Mouse (Mus musculus) MEL (cell line): ENCODE measurements around the gene Gm3194. TPM values are rescaled to one million over a fixed set of nuclear protein-coding genes. Genes with fewer than 3 reads are reported as not detected.

Experiments used
- polyA plus RNA-seq, 2 experiments: library from polyadenylated mRNA; stranded (reverse) in 1 of 2; unstranded in 1 of 2; fragments of >175 nt in 1 of 2; fragments of >200 nt in 1 of 2; gene quantifications; 2 replicates each; pipeline versions ENCODE4 v1.2.1 to v1.2.4; 2012; ENCODE audit warnings: low replicate concordance in 2 of 2, low read depth in 1 of 2; ENCODE audit not compliant: insufficient read length in 2 of 2, insufficient read depth in 1 of 2, missing spikeins in 1 of 2
- total RNA-seq: library from RNA; depleted of rRNA; stranded (reverse); fragments of 300-350 nt; gene quantifications from 2 replicates; pipeline ENCODE4 v1.2.3, GENCODE M21; 2012; rRNA removed

The Gm3194 gene
- total and polyA plus RNA-seq, 3 experiments, result not detected

Other genes starting within 250 kb of the Gm3194 start
- gene Gm3526, start 194.9 kb downstream of the Gm3194 start, total RNA-seq, result not detected in 2 replicates
- not detected for gene Gm3526, start 194.9 kb downstream of the Gm3194 start, polyA plus RNA-seq
- gene Gm3542, start 120.5 kb downstream of the Gm3194 start, total RNA-seq, result not detected in 2 replicates
- not detected for gene Gm3542, start 120.5 kb downstream of the Gm3194 start, polyA plus RNA-seq
- gene Gm3500, start 66.4 kb downstream of the Gm3194 start, total RNA-seq, result not detected in 2 replicates
- not detected for gene Gm3500, start 66.4 kb downstream of the Gm3194 start, polyA plus RNA-seq
- gene Gm8246, start 22.4 kb upstream of the Gm3194 start, total RNA-seq, result not detected in 2 replicates
- not detected for gene Gm8246, start 22.4 kb upstream of the Gm3194 start, polyA plus RNA-seq
- gene Gm3187, start 28.7 kb upstream of the Gm3194 start, total RNA-seq, result not detected in 2 replicates
- gene Gm3187, start 28.7 kb upstream of the Gm3194 start, polyA plus RNA-seq, result not detected
- gene Gm3488, start 46.2 kb upstream of the Gm3194 start, total RNA-seq, result not detected in 2 replicates
- not detected for gene Gm3488, start 46.2 kb upstream of the Gm3194 start, polyA plus RNA-seq
- not detected in 2 replicates for gene Gm3532, start 83.0 kb upstream of the Gm3194 start, total RNA-seq
- not detected for gene Gm3532, start 83.0 kb upstream of the Gm3194 start, polyA plus RNA-seq
- gene Gm8265, start 177.6 kb upstream of the Gm3194 start, total RNA-seq, result not detected in 2 replicates
- not detected for gene Gm8265, start 177.6 kb upstream of the Gm3194 start, polyA plus RNA-seq
- gene Gm9603, start 232.0 kb upstream of the Gm3194 start, total RNA-seq, result not detected in 2 replicates
- not detected for gene Gm9603, start 232.0 kb upstream of the Gm3194 start, polyA plus RNA-seq